10 mouse cellular contexts compared by ENCODE assay signal in the genomic region with DNA sequence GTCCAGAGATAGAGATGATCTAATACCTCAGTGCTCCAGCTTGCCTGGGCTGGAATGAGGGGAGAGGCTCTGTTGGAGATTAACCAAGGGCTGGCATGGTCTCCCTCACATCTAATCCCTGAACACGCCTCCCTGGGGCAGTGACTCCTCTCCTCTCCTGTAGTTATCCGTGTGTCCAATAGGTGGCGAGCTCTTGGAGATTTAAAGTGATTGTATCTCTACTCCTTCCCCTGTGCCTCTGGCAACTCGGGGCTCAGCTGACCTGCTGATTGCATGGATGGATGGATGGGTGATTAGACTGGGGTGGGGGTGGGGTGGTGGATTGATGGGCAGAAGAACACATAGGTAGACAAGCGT. TPM values are rescaled to one million over a fixed set of nuclear protein-coding genes. Genes with fewer than 3 reads are reported as not detected.
A peak's percentile ranks its signal among the peaks of the same experiment; 100 is the strongest.
DNase-seq lines count a peak whose midpoint lies in the region; ATAC-seq lines count a peak whose summit lies in the region.
"Had no signal": no experiment of that assay in that cellular context is flagged by ENCODE, and none has a peak within 500 bp of the region (broad histone marks: within the 10 kb centered on the region; RNA-seq: fewer than 3 reads in every experiment).

No protein-coding gene starts in this region.

- H3K4me2 ChIP-seq in liver, embryonic 12.5 days: no peak overlapping the region

- 11% methylated on average over 5 of the region's 5 CpGs for WGBS in liver, embryonic 12.5 days (ENCODE audit: insufficient replicate concordance)

- H3K36me3 ChIP-seq in liver, embryonic 12.5 days: no peaks in the 10 kb centered on the region

- ATAC-seq in liver, embryonic 12.5 days: no peak
- peak; percentile 60; the same call in 1 of the 2 replicates for ATAC-seq in neutrophil, adult 5-6 weeks (ENCODE audit: extremely low read depth, insufficient number of reproducible peaks, low FRiP score, poor library complexity, severe bottlenecking)

- no peaks in the 10 kb centered on the region for H3K9me3 ChIP-seq in liver, embryonic 12.5 days (replicated peaks)
- H3K9me3 ChIP-seq: megakaryocyte, embryonic 14.5 days had no signal

- H3K27me3 ChIP-seq in liver, embryonic 12.5 days (replicated peaks): peaks cover 57% of the 10 kb centered on the region

- no peak overlapping the region for H3K4me3 ChIP-seq in liver, embryonic 12.5 days
- H3K4me3 ChIP-seq: erythroblast, embryonic 14.5 days; megakaryocyte, embryonic 14.5 days had no signal

- no peak overlapping the region for H3K27ac ChIP-seq in liver, embryonic 12.5 days

- H3K9ac ChIP-seq in liver, embryonic 12.5 days: no peak overlapping the region

- DNase-seq in liver: peak; percentile 54
- DNase-seq in MN1 (ENCODE audit: low spot score): peak; percentile 61
- DNase-seq in cerebellum, postnatal 36 days: peak; percentile 63 to 74
- peak; percentile 57 to 75 for DNase-seq in heart, postnatal 14 days
- DNase-seq in left cerebral cortex, postnatal 4 days: peak; percentile 76
- no peak for DNase-seq in right cerebral cortex, postnatal 36 days (ENCODE audit: low spot score in 2 of 2)

- intact Hi-C loops in heart, postnatal 14 days (cut with DNase I): no loop called here
- intact Hi-C loops in left cerebral cortex, postnatal 4 days (cut with DNase I): no loop called here

- H3K4me1 ChIP-seq in liver, embryonic 12.5 days: peaks cover 14% of the 10 kb centered on the region; the same call in 1 of the 2 replicates

RNA-seq across cellular contexts. Expression of a gene that starts 9.9 kb away (rescaled TPM):
- 1.8 and 3.9 TPM in 2 replicates for polyA plus RNA-seq in liver, embryonic 12.5 days (2016; fragmentation: Nextera tagmentation; extraction: Ambion mirVana)
- 100 to 1,000 TPM; 149 to 157 TPM for total RNA-seq in heart, postnatal 14 days (2021)
- 10 to 100 TPM; 30.2 to 31.9 TPM for total RNA-seq in left cerebral cortex, postnatal 4 days (2021)
- total RNA-seq in neutrophil, adult 5-6 weeks (2017): 0.49 and 0.81 TPM in 2 replicates
- polyA plus RNA-seq: erythroblast, embryonic 14.5 days had no signal

RNA-seq across cellular contexts. Expression of a gene that starts 24.8 kb away (rescaled TPM):
- 0.11 TPM in 1 of 2 replicates, not detected in the other for polyA plus RNA-seq in liver, embryonic 12.5 days (2016; fragmentation: Nextera tagmentation; extraction: Ambion mirVana)
- not detected for total RNA-seq in heart, postnatal 14 days (2021)
- not detected for total RNA-seq in left cerebral cortex, postnatal 4 days (2021)
- not detected in 2 replicates for total RNA-seq in neutrophil, adult 5-6 weeks (2017)
- polyA plus RNA-seq: erythroblast, embryonic 14.5 days had no signal

RNA-seq across cellular contexts. Expression of a gene that starts 30.3 kb away (rescaled TPM):
- 0.23 and 0.28 TPM in 2 replicates for polyA plus RNA-seq in liver, embryonic 12.5 days (2016; fragmentation: Nextera tagmentation; extraction: Ambion mirVana)
- total RNA-seq in heart, postnatal 14 days (2021): 10 to 100 TPM; 15.2 to 19.5 TPM
- total RNA-seq in left cerebral cortex, postnatal 4 days (2021): 10 to 100 TPM in 1 of 2 experiments, 1 to 10 TPM in 1; 5.3 to 10.6 TPM
- not detected in 2 replicates for total RNA-seq in neutrophil, adult 5-6 weeks (2017)

RNA-seq across cellular contexts. Expression of a gene that starts 33.6 kb away (rescaled TPM):
- 0.19 and 0.20 TPM in 2 replicates for polyA plus RNA-seq in liver, embryonic 12.5 days (2016; fragmentation: Nextera tagmentation; extraction: Ambion mirVana)
- 10 to 100 TPM; 27.1 to 57.0 TPM for total RNA-seq in heart, postnatal 14 days (2021)
- 100 to 1,000 TPM; 130 to 177 TPM for total RNA-seq in left cerebral cortex, postnatal 4 days (2021)
- total RNA-seq in neutrophil, adult 5-6 weeks (2017): 47.0 and 50.7 TPM in 2 replicates
- polyA plus RNA-seq: erythroblast, embryonic 14.5 days had no signal

RNA-seq across cellular contexts. Expression of a gene that starts 36.6 kb away (rescaled TPM):
- not detected in 2 replicates for polyA plus RNA-seq in liver, embryonic 12.5 days (2016; fragmentation: Nextera tagmentation; extraction: Ambion mirVana)
- total RNA-seq in heart, postnatal 14 days (2021): under 1 TPM in 1 of 2 experiments, not detected in 1; 0.12 TPM
- under 1 TPM in 1 of 2 experiments, not detected in 1; 0.44 TPM for total RNA-seq in left cerebral cortex, postnatal 4 days (2021)
- not detected in 2 replicates for total RNA-seq in neutrophil, adult 5-6 weeks (2017)
- polyA plus RNA-seq: erythroblast, embryonic 14.5 days had no signal

Comparison
In these comparisons a context has a peak if more than half of its experiments do, and no peak if none do; other contexts are left out.
1. DNase-seq: peak in liver (single experiment), MN1 (single experiment), cerebellum, postnatal 36 days (2 of 2), heart, postnatal 14 days (2 of 2) and left cerebral cortex, postnatal 4 days (single experiment); none in right cerebral cortex, postnatal 36 days (0 of 2).
2. RNA of a gene that starts 9.9 kb away (total RNA-seq): 149 to 157 TPM in heart, postnatal 14 days and 30.2 to 31.9 TPM in left cerebral cortex, postnatal 4 days; 0.49 to 0.81 TPM in neutrophil, adult 5-6 weeks; every median in the first group is over 10 times any median in the second.